Mouse (Mus musculus): ENCODE data around the gene Arsj. TPM values are rescaled to one million over a fixed set of nuclear protein-coding genes. Genes with fewer than 3 reads are reported as not detected.

The Arsj gene
- polyA plus RNA-seq, 1 experiment from 2014 or later = 0.27 TPM

DNA sequence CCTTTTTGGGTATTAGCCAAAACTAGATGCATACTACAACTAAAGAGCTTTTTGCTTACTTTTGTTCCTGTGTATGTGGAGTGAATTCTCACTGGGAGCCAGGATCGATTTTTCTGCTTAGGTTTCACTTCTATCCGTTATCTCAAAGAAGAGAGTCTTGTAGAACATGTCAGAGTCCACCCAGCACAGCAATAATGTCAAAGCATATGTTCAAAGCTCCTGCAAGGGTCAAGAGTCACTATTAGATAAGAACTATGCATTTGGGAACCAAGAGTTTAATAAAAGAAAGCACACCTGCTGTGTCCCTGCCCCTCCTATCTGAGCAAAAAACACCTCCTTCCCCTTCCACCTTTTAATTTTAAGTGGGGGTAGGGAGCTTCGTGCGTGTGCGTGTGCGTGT is 85.6 kb downstream of the Arsj start:
- Histone ChIP-seq H3K27ac (no peak overlapping the region), H3K9me3 (no peaks in the 10 kb centered on the region), H3K4me3 (no peak overlapping the region), H3K27me3 (ENCODE audit: insufficient read depth, poor library complexity, severe bottlenecking) (no peaks in the 10 kb centered on the region), H3K36me3 (no peaks in the 10 kb centered on the region), H3K4me1 (replicated peaks) (no peaks in the 10 kb centered on the region)
- WGBS = 65% methylated on average over 6 of the region's 6 CpGs
- no peak for DNase-seq (ENCODE audit: low spot score)

DNA sequence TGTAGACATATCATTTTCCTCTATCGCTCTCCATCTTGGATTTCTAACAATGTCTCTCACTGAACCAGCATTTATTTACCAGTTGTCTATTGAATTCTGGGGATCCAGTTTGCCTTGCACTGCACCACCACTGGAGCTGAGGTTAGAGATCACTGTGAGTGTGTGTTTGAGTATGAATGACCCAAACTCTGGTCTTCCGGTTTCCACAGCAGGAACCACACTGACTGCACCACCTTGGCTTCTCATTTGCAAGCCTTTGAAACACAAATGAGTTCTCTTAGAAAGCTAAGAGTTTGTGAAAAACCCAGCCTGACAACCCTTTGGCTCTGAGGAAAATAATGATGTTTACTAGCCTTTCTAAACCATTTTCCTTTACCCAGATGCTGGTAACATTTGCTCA is 86.0 kb downstream of the Arsj start:
- no peak overlapping the region for H3K27ac ChIP-seq
- WGBS = 38% methylated on average over 2 of the region's 2 CpGs

DNA sequence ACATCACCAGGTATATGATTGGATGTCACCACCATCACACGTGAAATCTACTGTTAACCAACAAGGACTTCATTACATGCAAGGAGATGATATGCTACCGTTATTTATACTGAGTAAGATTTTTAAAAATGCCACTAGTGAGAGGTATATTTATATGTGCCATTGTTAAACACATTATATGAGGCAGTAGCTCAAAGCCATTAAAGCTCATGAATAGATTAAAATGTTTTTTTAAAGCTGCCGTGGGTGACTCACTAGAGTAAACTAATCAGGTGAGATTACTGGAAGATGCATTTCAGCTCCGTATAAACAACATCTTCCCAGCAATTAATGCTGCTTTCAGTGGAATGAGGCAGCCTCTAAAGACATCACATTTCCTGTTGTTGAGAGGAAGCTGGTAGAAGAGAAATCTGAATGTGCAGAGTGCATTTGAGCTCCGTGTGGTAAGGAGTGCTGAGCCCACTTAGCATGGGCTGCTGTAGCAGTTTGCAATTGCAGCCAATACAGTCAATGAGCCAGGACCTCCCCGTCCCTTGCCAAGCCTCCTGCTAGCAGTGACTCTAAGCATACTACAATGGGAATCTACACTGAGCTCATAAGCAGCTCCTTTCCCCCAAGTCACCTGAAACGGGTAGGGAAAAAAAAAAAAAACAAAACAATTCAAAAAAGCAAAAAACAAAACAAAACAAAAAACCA is 92.5 kb downstream of the Arsj start:
- 71% methylated on average over 7 of the region's 7 CpGs for WGBS

More for the DNA sequence above, 86.0 kb downstream of the Arsj start:
- Histone ChIP-seq H3K36me3 (no peaks in the 10 kb centered on the region), H3K9me3 (no peaks in the 10 kb centered on the region), H3K27me3 (ENCODE audit: insufficient read depth, poor library complexity, severe bottlenecking) (no peaks in the 10 kb centered on the region), H3K4me1 (replicated peaks) (no peaks in the 10 kb centered on the region), H3K4me3 (no peak overlapping the region)
- DNase-seq (ENCODE audit: low spot score) = no peak

DNA sequence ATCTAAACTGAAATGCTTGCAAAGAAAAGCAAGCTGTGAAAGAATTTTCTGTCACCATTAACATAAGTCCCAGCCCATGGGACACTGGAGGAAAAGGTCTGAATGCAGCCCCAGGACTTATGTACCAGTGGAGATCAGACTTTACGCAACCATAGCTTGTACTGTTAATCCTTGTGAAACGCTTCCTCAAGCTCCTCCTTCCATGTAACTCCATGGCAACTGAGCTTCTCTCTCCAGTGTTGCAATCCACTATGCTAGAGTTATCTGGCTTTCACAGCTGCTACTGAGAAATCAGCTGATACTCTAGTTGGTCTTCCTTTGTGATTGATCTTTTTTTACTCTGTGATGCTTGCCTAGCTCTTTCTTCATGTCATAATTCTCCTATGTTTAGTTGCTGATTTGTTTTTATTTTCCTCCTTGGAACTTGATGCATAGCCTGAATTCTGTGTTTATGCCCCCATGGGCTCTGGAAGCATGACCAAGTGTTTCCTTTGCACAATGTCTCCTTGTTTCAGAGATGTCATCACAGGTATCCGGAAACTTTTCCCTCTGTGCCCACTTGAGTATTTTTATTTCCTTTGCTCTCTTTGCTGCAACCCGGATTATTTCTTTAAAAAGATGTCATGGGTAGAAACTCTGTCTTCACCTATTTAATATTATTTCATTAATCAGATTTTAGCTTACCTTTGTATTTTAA is 99.8 kb downstream of the Arsj start:
- Histone ChIP-seq H3K27ac (no peak overlapping the region), H3K36me3 (no peaks in the 10 kb centered on the region), H3K4me1 (replicated peaks) (no peaks in the 10 kb centered on the region), H3K27me3 (ENCODE audit: insufficient read depth, poor library complexity, severe bottlenecking) (no peaks in the 10 kb centered on the region), H3K4me3 (no peak overlapping the region), H3K9me3 (no peaks in the 10 kb centered on the region)
- WGBS = 79% methylated on average over 4 of the region's 4 CpGs
- no peak for DNase-seq (ENCODE audit: low spot score)

More for the DNA sequence above, 92.5 kb downstream of the Arsj start:
- H3K4me3 ChIP-seq = no peak overlapping the region
- H3K27ac ChIP-seq = no peak overlapping the region
- H3K36me3 ChIP-seq = no peaks in the 10 kb centered on the region
- no peak for DNase-seq (ENCODE audit: low spot score)
- H3K27me3 ChIP-seq (ENCODE audit: insufficient read depth, poor library complexity, severe bottlenecking) = no peaks in the 10 kb centered on the region
- no peaks in the 10 kb centered on the region for H3K4me1 ChIP-seq (replicated peaks)
- H3K9me3 ChIP-seq = no peaks in the 10 kb centered on the region

DNA sequence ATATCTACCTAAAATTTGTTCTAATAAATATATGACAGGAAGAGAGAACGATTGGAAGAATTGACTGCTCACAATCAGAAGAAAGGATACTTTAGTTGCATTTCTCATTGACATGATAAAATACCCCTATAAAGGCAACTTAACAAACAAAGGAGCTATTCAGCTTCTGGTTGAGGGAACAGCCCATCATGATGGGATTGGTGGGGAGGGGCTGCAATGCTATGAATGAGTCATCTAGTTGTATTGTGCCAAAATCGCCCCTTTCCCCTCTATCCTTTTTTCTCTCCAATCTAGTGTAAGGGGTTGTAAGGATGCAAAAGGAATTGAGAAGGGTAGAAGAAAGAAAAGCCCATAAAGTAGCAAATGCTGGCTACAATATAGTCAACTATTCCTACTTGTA is 100.8 kb downstream of the Arsj start:
- no peaks in the 10 kb centered on the region for H3K4me1 ChIP-seq (replicated peaks)
- 58% methylated on average over 2 of the region's 2 CpGs for WGBS
- no peaks in the 10 kb centered on the region for H3K9me3 ChIP-seq
- H3K27me3 ChIP-seq (ENCODE audit: insufficient read depth, poor library complexity, severe bottlenecking) = no peaks in the 10 kb centered on the region
- no peak for DNase-seq (ENCODE audit: low spot score)
- H3K27ac ChIP-seq = no peak overlapping the region
- no peak overlapping the region for H3K4me3 ChIP-seq
- H3K36me3 ChIP-seq = no peaks in the 10 kb centered on the region

Other genes starting within 250 kb of the Arsj start
- 11.4 and 11.9 TPM in 2 replicates for gene Camk2d, start 232.6 kb downstream of the Arsj start, polyA plus RNA-seq (2016; fragmentation: Nextera tagmentation; extraction: Ambion mirVana)